Mouse (Mus musculus): Measurements from ENCODE around the gene Srgap3.

The Srgap3 gene

DNA sequence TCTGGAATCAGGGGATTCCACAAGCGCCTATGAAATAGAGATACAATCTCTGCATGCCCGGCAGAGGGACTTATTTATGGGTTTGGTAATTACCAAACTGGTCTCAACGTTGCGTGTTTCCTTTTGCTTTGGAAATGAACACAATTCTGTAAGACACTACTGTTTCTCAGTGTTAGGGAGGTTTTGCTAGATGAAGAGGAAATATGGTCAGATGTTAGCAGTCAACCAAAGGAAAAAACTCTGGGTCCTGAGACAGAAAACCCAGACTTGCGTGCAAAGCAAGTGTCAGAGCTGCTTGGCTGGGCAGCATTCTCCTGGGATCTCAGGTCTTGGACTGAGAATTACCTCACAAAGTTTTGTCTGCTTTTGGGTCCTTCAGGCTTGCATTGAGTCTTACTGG lies 34.5 kb downstream of the Srgap3 start:
- DNase-seq (ENCODE audit: low spot score in 2 of 2): no peak

DNA sequence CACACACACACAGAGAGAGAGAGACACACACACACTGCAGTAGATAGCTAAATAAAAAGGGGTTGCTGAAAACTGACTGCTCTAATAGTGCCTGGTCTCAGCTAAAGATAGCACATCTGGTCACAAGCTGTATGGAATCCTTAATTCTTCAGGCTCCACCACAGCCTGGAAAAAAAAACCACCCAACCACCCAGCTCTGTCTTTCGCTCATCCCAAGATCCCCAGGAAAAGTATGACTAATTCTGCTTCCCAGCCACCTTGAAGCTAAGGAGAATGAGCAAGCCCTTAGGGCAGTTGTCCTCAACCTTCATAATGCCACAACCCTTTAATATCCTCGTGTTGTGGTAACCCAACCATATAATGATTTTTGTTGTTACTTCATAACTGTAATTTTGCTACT lies 37.4 kb downstream of the Srgap3 start:
- no peak for DNase-seq (ENCODE audit: low spot score in 2 of 2)

DNA sequence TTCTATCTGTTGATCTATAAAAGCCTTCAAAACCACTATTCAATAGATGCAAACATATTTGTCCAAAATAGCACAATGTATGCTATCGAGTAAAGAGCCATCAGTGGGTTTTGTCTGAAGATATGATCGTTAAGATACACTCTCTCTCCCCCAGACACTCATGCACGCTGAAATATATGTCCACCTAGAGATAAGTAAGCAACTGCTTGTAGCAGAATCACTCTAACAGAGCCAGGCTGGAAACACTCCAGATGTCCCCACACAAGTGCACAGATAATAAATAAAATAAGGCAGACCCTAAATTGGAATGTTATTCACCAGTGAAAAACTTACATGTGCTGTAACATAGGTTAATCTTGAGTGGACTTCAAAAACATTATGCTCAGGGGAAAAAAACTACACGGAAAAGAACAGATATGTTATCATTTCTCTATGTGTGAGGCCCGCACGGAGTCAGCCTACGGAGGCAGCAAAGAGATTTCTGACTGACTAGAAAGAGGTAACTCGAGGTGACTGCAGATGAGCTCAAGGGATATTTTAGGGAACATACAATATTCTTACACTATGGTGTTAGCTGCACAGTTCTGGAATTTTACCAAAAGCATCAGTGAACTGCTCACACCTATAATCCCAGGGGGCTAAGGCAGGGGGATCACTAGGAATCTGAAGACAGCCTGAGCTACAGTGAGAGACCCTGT lies 39.0 kb downstream of the Srgap3 start:
- DNase-seq (ENCODE audit: low spot score in 2 of 2): no peak

DNA sequence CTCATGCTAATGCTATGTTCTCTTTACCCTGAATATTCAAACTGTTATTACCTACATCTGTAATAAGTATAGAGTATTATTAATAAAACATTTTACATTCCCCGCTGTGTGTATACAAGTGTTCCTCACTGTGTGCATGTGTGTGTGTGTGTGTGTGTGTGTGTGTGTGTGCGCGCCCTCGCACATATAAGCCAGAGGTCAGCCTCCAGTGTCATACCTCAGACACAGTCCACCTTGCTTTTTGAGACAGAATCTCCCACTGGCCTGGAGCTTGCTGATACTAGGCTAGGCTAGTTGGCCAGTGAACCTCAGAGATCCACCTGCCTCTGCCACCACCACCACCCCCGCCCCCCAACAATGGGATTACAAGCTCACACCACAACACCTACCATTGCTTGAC lies 43.3 kb downstream of the Srgap3 start:
- DNase-seq (ENCODE audit: low spot score in 2 of 2): no peak

DNA sequence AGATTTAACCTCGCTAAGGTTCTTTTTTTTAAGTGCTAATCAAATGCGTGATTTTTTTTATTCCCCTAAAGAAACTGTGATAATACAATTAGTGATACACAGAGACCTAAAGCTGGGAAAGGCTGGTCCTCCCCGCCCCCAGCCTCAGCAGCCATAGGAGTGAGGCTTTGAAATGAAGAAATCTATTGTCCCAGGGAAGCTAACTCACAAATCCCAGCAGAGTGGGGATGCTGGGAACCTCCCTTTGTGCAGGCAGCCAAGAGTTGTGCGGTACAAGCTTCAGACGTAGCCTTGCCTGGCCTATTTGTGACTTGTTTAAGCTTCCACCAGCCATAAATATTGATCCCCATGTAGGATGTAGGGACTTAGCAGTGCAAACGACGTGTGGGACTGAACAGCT lies 43.8 kb downstream of the Srgap3 start:
- no peak for DNase-seq (ENCODE audit: low spot score in 2 of 2)

DNA sequence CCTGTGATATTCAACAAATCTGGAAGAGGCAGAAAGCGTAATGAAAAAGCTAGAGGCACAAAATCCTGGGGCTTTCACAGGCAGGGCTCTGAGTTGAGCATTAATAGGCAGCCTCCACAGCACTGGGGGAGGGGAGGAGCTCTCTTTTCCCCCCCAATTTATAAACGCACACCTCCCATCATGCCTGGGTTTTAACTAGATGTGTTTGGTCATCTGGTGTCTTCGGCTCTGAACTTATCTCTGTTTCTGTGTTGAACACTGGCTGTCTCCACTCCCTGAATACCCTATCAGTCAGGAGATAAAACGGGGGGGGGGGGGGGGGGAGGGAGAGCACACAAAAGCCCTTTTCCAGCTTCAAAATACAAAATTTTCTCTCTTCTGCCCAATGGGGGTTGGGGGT lies 44.3 kb downstream of the Srgap3 start:
- no peak for DNase-seq (ENCODE audit: low spot score in 2 of 2)

DNA sequence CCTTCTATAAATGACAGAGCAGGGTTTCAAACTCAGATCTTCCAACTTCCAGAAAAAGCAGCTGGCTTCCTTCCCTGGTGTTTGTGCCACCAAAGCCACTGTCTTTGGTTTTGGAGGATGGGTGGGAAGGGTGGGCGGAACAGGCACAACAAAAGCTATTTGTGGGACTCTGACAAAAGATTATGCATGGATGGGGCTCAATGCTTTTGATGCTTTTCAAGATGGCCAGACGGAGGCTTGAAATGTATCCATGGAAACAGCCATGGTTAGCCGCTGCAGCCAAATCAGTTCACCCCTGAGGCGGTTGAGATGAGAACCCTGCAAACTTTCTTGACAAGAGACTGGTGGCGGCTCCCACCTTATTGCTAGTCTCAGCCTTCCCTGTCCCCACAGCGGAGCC lies 46.8 kb downstream of the Srgap3 start:
- no peak for DNase-seq (ENCODE audit: low spot score in 2 of 2)

DNA sequence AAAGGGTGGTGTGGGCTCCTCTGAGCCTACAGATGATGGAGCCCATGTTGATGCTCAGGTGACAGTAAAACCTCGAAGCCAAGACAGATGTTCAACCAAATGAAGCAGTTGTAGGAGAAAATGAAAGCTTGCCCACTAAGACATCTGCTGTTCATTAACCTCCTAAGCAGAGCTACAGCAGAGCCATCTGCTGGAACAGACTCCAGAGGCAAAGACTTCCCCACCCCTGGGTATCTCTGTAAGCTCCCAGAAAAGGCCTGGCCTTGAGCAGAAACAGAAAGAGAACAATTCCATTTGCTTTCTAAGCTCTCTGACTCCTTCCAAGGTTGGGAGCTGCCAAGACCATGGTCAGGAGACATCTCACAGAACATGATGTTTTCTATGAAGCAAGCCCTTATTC lies 47.4 kb downstream of the Srgap3 start:
- no peak for DNase-seq (ENCODE audit: low spot score in 2 of 2)

DNA sequence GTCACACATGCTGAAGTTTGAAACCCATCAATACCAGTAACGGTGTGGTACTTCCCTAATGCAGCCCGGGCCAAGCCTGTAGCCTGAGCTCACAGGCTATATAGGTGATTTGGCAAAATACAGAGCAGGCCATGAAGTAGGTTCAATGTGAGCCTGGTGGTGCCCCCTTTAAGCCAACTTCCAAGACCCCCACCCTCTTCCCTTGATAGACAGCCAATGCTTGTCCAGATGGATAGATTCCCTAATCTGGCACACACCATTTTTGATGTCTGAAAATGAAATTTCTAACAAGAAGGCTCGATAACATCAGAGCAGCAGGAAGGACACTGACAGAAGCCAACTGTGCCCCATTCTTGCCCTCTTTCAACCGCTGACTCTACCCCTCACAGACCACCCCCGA lies 47.8 kb downstream of the Srgap3 start:
- no peak for DNase-seq (ENCODE audit: low spot score in 2 of 2)

DNA sequence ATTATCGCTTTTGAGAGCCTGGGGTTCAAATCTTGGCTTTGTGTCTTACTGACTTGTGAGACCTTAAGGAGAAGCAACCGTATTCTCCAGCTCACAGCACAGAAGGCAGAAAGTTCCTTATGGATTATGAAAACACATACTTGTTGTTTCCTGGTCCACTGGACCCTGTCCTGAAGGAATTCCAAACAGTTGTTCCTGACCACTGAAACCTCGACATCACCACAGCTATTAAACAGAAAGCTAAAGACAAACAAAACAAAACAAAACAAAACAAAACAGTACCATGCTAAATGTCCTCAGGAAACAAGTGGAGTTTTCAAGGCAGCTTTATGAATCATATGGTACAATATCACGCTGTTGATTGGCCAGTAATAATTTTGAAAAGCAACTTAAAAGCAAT lies 48.6 kb downstream of the Srgap3 start:
- DNase-seq (ENCODE audit: low spot score in 2 of 2): no peak

DNA sequence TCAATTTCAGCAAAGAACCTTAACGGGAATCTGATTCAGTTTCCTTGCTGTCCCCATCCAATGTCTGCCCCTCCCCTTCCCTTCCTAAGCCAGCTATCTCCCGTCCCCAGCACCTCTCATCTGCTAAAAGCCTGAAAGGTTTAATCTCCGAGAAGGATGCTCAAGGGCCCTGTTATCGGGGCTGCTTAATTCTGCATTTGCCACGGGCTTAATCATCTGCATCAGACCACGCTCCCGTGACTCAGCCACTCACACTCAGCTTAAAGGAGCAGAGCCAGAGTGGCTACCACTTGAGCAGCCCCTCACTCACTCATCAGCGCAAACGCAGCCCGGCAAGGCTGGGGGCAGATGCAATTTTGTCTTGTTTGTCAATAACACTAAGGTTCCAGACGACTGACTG lies 50.7 kb downstream of the Srgap3 start:
- DNase-seq (ENCODE audit: low spot score in 2 of 2): no peak

DNA sequence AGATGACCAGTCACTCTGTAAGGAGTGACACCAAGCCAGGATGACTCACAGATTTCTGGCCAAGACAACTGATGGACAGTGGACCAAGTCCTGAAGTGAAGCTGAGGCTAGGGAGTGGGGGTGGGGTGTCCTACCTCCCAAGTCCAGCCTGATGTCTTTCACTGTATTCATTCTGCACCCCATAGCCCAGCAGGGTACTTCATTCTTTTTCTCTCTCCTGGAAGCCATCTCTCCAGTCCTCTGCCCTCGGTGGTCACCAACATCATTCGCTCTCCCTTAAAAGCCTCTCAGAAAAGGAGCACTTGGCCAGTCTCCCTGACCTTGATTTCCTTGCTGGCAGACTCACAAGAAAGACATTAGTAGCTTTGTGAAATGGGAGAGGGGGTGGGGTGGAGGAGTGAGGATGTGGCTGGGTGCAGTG lies 56.7 kb downstream of the Srgap3 start:
- no peak for DNase-seq (ENCODE audit: low spot score in 2 of 2)

DNA sequence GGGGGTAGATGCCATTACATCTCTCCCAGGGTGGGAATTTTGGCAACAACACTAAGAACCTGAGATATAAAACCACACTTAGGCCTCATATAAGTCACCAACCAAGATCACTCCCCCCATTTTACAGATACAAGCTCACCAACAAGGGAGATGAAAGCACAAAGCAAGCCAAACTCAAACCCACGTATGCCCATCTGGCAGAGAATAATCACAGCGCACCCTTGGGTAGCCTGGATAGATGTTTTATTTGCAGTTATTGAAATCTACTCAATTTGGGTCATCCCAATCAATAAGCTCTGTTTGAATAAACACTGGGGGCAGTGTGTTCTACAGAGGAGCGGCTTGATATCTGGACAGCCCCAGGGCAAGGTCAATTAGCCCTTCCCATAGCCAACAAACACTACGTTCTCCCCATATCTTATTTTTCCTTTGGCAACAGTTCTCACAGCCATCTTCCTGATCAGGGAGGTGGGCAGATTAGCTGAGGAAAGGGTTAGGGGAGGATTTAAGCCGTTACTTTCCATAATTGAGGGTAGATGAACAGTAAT lies 63.4 kb downstream of the Srgap3 start:
- no peak for DNase-seq (ENCODE audit: low spot score in 2 of 2)

DNA sequence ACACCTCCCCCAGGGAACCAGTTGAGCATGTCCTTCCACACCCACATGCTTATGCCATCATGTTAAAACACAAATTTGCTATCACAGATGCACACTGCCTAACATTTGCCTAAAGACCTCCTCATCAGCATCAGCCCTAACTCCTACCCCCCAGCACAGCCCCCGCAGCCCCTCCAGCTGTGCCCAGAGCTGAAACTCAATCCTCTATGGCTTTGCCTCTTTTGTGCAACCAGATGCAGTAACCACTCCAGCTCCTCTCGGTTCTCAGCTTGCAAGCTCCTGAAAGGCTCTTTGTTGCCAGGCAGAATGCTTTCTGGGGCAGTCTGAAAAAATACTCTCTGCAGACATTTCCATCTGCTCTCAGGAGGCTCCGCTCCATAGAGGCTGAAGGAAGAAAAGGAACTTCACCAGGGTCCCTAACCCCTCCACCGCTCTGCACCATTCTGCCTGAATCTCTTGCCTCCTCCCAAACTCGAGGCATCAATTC lies 67.0 kb downstream of the Srgap3 start:
- no peak for DNase-seq (ENCODE audit: low spot score in 2 of 2)

DNA sequence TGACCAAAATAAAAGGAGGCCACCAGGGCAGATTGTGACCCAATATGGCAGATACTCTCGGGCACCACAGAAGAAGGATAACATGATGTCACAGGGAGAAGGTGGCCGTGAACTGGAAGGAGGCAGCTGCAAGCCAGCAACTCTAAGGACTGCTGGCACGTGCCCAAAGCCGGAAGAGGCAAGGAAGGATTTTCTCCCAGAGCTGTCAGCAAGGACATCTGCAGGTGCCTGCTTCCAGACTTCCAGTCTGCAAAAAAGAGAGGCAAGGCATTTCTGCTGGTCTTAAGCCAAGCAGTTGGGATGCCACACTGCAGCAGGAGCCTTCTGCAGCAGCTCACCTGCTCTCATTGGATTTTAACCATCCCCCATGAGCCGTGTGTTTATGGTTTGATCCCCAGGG lies 67.9 kb downstream of the Srgap3 start:
- no peak for DNase-seq (ENCODE audit: low spot score in 2 of 2)

DNA sequence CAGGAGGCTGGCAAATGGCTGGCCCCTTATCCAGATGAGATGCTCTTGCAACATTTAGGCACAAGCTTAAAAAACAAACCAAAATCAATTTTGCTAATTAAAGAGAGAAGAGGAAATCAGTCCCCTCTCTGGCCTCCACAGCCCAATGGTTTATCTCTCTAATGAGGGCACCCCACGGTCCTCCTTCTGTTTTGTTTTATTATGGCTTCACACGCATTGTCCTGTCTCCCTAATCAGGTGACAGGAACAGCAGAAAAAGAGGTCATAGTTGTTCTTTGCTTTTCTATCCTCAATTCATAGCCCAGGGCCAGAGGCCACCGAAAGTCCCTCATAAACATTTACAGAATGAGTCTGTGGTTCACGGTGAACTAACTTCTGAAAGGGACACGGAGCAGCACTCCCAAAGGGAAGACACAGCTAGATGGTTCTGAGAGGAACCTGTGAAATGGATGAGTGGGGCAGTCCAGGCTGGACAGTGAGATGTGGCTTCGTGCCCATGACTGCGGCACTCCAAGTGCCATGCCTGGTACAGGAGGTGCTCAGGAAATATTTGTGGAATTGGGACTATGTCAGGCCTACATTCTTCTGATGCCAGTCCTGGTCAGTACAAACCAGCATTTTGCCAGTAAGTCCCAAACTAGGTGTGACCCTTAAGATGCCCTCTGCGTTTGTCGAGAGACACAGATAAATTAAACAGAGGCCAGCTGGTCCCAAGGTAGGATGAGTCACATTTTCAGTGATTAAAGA lies 73.8 kb downstream of the Srgap3 start:
- DNase-seq (ENCODE audit: low spot score in 2 of 2): no peak

DNA sequence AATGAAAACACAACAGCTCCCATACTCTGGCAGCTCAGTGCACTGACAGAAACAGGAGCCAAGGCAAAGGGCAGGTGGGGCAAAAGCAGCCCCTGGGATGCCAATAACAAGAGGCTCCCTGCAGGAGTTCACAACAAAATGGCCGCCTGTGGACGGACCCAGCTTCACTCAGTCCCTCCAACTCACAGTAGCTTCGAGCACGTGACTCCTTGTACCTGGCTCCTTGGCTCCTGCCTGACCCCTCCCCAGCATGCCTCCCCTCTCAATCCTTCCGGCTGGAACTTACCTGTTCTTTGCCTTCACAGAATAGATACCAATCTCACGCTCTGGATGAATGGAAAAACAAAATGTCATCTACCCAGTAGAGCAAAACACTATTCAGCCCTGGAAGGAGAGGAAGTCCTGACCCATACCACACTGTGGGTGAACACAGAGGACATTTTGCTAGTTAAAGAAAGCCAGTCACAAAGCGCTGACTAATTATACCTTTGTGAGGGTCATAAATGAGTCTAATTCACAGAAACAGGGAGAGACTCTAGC lies 75.8 kb downstream of the Srgap3 start:
- DNase-seq (ENCODE audit: low spot score in 2 of 2): no peak

DNA sequence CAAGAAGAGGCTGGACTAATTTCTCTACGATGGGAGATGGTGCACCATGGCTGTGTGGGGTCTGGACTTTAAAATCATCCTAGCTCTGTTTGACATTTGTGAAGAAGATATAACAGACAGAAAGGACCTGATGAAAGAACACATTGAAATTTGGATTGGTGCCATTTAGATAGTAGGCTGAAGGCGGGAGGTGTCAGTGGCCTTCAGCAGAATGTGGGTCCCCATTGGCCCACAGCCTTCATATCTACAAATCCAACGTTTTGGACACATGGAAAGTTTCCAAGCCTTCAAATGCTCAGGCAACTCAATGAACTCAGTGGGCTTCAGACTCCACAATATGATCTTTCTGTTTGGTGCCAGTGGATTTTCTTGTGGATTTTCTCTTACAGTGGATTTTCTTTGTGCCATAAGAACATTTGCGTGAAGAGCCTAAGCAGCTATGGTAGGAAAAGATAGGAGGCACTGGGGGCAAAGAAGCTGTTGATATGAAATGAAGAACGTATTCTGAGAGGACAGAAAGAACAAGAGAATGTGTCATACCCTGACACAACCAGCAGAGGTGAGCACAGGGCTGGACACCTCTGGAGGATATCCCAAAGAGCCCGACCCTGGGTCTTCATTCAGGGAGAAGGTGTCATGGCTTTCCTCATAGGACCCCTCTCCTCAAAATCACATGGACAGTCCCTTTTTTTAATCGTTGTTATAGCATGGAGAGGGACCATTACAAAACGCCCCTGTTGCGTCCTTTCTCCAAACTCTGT lies 78.7 kb downstream of the Srgap3 start:
- no peak for DNase-seq (ENCODE audit: low spot score in 2 of 2)

DNA sequence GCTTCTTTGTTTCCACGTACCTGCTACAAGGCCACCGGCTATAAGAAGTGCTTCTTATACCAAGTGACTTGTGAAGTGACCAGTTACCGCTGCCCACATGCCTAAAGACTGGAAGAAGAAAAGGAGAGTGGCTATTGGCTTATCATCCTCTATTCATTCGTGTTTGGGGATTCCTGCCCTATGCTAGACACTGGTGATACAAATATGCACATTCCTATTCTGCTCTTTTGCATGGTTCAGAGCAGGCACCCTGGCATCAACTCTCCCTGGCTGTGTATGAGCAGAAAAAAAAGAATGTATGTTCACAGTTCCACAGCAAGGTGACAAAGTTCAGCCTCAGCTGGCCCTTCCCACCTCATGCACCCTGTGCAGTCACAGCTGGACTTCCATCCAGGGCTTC lies 81.0 kb downstream of the Srgap3 start:
- no peak for DNase-seq (ENCODE audit: low spot score in 2 of 2)

DNA sequence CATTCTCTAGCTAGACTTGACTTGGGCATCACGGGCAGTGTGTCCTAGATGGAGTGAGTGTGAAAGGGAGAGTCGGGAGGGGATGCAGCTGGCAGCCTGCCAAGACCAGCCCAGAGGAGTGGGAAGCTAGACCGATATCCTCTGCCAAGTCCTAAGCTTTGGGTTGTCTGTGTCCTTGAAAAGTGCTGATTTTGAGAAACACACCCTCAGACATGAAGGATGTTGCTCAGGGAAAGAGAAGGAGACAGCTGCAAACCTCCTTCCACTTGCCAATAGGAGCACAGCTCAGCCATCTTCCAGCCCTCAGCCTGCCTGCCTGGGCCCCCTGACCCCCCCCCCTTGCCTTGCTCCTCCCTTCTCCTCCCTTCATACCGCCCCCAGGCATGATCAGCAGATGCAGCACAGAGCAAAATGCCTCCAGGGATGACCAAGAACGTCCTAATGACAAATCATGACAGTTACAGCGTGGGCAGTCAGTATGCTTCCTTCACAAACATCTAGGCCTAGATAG lies 82.0 kb downstream of the Srgap3 start:
- DNase-seq (ENCODE audit: low spot score in 2 of 2): no peak

DNA sequence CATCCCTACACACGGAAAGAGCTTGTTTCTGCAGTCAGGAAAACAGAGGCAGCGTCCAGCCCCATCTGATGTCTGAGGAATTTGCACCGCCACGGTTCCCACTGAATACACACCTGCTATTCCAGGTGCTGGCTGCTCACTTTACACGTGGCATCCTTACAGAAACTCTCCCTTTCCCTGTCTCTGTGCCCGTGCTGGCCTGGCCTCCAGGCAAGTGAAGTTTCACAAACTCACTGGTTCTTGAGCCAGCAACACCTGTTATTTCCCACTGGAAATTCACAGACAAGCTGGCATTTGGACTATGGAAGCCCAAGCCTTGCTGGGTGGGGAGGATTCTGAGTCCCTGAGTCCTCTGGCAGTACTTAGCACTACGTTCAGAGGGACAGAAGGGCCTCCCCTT lies 84.6 kb downstream of the Srgap3 start:
- DNase-seq (ENCODE audit: low spot score in 2 of 2): no peak

Data from thymus, postnatal 10 days (tissue).